Mouse (Mus musculus) left cerebral cortex, postnatal 10 days (tissue): Measurements from ENCODE around the gene Ankrd52. TPM values are rescaled to one million over a fixed set of nuclear protein-coding genes. Genes with fewer than 3 reads are reported as not detected.
A peak's percentile ranks its signal among the peaks of the same experiment; 100 is the strongest.

Source experiments
- DNase-seq, 2 experiments: peaks; one replicate each; pipeline ENCODE4 v3.0.0; 2021 to 2022; ENCODE audit warnings: low spot score in 2 of 2, mixed read lengths in 1 of 2; ENCODE audit errors: extremely low spot score in 1 of 2
- intact Hi-C: fragments of 180-260 bp; cut with DNase I; formaldehyde crosslinking; loops from one replicate; pipeline ENCODE4 v1.15.1; 2025
- total RNA-seq, 2 experiments: library from RNA; stranded (reverse); gene quantifications; 2 replicates each; pipeline ENCODE4 v1.2.3; 2021

The Ankrd52 gene
- total RNA-seq, 2 experiments from 2014 or later = 74.4 TPM

DNA sequence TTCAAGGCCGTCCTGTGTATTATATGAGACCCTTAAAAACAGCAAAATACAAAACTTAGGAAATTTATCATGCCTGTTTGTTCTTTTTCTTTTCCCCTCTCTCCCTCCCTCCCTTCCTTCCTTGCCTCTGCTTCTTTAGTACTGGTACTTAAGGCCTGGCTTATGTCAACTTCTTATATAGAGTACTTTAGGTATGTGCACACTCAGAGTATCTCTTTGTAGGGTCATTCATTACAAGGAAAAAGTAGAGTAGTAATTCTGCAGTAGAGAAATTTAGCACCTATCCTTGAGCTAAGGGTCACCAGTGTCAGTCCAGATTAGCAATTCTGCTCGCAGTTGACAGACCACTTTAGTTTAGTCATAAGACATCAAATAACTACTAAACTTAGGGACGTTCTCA, 48.3 kb downstream of the Ankrd52 start:
- intact Hi-C loops = no loop called here
- no peak for DNase-seq

DNA sequence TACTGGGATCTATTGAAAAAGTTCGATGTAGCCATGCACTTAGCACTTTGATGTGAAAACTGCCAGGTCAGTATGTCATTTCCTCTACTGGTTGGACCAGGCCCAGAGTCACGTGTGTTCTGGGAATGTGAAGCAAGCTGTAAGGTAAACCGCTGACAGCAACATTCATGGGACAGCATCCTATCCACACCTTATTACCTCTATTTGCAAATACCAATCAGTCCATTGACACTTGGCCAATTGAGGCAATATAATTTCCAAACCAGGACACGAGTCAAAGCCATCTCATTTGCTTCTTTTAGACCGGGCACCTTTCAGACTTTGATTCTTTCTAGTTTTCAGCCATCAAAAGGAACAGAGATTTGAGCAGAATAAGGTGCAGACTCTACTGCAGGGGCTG, 52.1 kb downstream of the Ankrd52 start:
- intact Hi-C loops = no loop called here
- no peak for DNase-seq

DNA sequence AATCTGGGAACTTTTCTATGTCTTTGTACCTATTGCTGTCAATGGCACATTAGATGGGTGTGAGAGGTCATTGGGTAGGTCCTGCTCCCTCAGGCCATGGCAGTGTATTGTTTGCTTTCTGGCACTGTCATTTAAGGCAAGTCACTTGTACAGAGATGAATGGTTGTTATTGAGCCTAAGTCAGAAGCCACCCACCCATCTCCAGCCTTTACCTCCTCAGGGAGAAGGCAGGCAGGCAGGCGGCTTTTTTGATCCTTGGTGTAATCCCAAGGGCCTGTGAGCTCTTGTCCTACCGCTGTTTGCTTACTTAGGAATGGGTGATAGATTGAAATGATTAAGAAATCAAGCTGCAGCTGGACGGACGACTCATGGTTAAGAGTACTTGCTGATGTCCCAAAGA, 52.5 kb downstream of the Ankrd52 start:
- DNase-seq = no peak
- intact Hi-C loops = no loop called here

DNA sequence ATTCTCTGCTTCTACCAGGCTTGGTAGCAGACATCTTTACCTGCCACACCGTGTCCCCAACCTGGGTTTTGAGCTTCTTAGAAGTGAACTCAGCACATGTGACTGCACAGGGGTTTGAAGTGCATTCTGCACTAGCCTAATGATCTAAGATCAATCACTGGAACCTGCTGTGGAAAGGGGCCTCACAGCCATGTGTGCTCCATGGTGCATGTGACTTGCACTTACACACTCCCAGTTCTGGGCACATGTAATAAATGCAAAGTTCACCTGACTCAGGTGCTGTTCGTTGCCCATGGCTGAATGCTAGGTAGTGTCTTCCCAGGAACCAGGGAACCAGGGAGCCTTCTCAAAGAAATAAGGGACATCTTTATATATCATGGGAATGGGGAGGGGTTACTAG, 56.5 kb downstream of the Ankrd52 start:
- intact Hi-C loops = no loop called here
- no peak for DNase-seq

DNA sequence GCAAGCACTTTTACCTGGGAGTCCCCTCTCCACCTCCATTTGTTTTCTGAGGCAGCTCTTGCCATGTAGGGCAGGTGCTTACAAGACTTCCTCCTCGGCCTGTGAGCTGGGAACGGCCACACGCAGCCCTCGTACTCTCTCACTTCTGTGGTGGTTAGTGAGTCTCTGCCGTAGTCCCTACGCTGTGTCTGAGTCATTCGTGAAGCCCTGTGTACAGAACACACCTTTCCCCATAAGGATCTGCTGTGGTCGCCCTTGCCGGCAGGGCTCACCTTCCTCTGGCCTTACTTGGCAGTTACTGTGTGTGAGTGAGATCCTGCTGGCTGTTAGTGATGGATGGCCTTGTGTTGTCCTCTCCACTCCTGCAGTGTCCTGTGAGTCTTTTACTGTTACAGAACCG, 57.8 kb downstream of the Ankrd52 start:
- intact Hi-C loops = no loop called here
- DNase-seq = no peak

DNA sequence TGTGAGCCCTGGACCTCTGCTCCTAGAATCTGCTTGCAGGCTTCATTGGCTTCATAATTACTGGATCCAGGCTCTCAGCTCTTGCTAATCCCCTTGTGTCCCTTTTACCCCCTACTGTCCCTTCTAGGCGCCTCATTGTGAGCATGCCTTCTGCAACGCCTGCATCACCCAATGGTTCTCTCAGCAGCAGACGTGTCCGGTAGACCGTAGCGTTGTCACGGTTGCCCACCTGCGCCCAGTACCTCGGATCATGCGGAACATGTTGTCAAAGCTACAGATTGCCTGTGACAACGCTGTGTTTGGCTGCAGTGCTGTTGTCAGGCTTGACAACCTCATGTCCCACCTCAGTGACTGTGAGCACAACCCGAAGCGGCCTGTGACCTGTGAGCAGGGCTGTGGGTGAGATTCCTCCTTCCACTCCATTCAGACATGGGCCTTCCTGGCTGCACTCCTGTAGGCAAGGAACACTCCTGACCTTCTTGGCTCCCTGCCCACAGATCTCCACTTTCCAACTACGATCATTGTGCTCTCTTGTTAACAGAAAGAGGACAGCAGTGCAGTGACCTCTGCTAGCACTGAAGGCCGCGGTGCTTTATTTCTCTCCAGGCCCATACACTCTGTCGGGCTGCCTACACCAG, 58.4 kb downstream of the Ankrd52 start:
- intact Hi-C loops = no loop called here
- peak in 1 of 2 experiments; percentile 56 for DNase-seq

DNA sequence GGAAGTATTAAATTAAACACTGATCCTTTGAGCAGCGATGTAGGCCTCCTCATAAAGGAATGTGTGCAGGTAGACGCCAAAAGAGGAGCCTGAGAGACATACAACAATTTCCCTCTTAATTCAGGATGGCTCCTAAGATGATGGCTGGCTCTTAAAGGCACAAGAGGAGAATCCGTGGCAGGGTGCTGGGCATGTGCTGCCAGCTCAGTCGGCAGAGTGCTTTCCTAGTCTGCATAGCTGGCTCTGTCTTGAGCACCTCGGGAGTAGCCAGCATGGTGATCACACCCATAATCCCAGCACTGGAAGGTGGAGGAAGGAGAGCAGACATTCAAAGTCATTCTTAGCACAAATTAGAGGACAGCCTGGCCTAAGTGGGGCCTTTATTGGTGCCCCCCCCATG, 59.0 kb downstream of the Ankrd52 start:
- no peak for DNase-seq
- intact Hi-C loops = no loop called here

DNA sequence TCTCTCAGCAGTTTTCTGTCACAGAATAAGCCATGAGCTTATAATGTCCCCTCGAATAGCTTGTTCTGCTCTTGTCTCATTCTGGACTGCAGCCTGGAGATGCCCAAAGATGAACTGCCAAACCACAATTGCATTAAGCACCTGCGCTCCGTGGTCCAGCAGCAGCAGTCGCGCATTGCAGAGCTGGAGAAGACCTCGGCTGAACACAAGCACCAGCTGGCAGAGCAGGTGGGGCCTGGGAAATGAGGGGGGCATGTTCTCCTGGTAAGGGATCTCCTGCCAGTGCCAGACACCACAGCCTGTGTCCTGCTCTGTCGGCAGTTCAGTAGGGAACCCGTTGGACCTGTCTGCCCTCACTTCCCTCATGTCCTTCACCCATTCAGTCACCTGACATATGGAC, 59.5 kb downstream of the Ankrd52 start:
- intact Hi-C loops = no loop called here
- DNase-seq = no peak

DNA sequence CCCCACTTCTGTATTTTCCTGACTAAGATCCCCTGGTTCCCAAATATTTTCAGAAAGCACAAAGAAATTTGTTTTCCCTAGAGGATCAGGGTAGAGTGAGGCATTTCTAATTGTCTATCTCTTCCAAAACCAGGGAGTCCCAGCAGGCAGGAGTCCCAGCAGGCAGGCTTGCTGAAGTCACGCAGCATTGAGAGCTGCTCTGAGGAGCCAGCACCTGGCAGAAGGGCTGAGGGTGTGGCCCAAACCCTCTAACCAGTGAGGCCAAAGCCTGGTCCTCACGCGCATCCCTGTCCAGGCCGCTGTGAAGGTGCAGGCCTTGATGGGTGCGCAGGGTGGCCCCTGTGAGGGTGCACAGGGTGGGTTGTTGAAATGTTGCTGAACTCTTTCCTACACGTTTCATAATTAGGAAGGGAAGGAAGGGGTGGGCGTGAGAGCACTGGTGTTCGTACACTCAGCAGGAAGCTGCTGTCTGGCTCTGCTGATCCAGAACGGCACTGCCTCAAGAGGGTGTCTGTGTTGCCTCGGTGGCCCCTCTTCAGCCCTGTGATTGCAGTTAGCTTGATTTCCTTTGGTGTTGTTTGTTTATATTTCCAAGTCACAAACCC, 61.9 kb downstream of the Ankrd52 start:
- intact Hi-C loops = no loop called here
- peak in 1 of 2 experiments; percentile 45 for DNase-seq

DNA sequence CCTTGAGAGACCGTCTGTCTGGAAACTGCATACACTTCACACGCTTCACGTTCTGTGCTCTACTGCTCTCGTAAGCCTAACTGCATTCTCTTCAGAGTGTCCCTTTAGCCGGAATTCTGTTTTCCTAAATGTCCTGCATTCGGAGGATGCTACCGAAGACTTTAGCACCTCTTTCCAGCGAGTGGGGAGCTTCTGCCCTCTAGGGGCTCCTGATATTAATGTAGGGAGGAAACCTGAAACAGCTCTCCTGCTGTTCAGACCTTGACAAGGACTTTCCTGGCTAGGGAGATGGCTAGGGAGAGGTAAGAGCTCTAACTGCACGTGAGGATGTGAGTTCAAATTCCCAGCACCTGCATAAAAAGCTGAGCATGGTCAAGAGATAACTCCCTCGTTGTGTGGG, 63.5 kb downstream of the Ankrd52 start:
- intact Hi-C loops = no loop called here
- DNase-seq = no peak

DNA sequence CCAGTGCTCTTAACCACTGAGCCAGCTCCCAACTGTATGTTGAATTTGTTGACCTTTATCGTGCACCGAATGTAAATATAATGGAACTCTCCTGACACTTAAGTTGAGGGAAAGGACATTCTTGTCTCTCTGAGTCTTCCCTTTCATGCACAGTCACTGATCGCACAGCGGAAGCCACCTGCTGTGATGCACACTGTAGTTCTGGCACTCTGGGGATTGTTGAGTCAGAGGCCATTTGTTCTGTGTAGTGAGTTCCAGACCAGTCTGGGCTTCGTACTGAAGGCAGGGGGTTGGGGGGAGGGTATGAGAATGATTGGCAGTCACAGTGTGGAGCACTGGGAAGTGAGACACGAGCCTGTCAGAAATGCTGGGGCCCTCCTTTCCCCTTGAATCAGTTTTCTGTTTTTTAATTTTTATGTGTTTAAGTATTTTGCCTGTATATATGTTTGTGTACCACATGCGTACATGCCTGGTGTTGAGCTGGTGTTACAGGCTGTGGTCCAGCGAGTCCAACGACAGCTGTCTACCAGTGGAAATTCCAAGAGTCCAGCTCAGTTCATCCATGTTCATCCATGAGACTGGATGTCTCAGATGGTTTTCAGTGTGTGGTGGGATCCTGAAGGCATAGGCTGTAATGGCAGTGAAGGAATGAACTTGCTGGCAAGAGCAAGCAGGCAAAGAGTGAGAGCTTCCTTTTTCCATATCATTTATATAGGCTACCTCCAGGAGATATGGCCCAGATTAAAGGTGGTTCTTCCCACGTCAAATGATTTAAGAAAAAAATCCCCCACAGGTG, 64.6 kb downstream of the Ankrd52 start:
- intact Hi-C loops = no loop called here
- no peak for DNase-seq

DNA sequence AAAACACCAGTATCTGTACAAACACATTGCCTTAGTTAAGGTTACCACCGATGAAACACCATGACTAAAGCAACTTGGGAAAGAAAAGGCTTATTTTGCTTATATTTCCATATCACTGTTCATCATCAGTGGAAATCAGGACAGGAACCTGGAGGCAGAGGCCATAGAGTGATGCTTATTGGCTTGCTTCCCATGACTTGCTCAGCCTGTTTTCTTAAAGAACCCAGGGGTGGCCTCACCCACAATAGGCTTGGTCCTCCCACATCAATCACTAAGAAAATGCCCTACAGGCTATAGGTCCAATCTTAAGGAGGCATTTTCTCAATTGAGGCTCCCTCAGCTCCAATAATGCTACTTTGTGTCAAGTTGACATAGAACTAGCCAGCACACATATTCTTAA, 65.8 kb downstream of the Ankrd52 start:
- intact Hi-C loops = no loop called here
- no peak for DNase-seq

DNA sequence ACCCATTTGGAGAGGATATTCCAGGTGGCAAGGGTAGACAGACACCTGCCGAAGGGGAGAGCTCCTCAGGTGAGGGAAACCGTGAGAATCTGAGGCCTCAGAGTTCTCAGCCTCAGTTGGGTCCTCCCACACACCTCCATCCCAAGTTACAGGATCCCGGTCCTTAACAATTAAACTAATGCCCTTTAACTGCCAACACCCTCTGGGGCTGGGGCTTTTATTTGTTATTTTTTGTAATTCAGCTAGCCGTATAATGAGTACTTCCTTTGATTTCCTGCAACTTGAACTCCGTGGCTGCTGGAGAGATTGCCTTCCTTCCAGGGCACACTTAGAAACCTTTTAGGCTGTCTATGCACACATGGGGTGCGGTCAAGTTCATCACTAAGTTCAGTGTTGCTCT, 67.4 kb downstream of the Ankrd52 start:
- no peak for DNase-seq
- intact Hi-C loops = no loop called here

DNA sequence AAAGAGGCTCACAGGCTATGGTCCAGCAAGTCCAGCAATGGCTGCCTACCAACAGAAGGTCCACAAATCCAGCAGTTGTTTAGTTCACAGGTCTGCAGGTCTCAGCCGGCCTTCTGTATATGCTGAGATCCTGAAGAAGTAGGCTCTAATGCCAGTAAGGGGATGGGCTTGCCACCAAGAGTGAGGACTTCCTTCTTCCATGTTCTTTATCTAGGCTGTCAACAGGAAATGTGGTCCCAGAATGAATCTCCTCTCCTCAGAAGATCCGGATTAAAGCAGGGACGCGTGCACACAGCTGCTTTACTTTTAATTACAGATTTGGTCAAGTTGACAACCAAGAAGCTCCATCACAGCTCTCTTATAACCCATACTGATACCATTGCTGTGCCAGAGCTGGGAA, 68.5 kb downstream of the Ankrd52 start:
- intact Hi-C loops = no loop called here
- DNase-seq = no peak

DNA sequence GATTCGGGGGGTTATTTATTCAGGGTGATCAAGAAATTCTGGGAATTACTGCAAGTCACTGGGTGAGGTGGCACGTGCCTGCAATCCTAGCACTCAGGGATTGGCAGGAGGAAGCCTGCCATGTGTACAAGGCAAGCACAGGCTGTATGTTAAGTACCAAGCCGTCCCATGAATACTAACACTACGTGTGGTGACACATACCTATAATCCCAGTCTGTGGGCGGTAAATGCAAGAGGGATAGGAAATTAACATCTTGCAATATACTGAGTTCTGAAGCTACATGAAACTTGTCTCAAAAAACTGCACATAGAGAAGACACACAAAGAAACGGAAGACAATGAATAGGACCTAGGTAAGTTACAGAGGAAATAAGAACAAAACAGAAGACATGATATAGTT, 74.1 kb downstream of the Ankrd52 start:
- intact Hi-C loops = loop anchor here (10.0 kb wide), 1 partner anchor 116 kb away; the partner anchor contains the start of gene Cs
- DNase-seq = no peak

DNA sequence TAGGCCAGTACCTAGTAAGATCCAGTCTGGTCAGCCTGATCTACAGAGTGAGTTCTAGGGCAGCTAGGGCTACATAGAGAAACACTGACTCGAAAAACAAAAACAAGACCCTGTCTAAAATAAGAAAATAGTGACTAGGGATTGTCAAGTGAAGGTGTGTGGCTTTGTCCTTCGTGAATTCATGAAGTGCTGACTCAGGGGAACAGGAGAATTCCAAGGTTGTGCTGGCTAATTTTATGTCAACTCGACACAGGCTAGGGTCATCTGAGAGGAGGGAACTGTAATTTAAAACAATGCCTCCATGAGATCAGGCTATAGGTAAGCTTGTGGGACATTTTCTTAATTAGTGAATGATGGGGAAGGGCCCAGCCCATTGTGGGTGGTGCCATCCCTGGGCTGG, 77.6 kb downstream of the Ankrd52 start:
- DNase-seq = no peak
- intact Hi-C loops = loop anchor here (10.0 kb wide), 1 partner anchor 120 kb away; the partner anchor contains the start of gene Cs

DNA sequence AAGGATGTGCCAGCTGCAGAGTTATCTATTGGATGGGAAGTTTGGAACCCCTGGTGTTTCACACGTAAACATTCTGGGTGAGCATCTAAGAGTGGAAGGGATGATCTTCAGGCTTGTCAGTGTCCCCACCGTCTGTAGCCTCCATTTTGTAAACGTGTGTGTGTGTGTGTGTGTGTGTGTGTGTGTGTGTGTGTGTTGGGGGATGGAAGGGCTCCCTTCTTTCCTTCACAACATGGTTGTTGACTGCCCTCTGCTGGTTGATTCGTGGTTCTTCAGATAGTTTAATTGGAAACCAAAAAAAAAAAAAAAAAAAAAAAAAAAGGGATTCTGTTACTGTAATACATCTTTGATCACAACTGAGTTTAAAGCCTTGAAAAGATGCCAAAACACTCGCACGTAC, 78.4 kb downstream of the Ankrd52 start:
- DNase-seq = peak; percentile 70 to 79
- intact Hi-C loops = loop anchor here (5.0 to 10.0 kb wide), 3 partner anchors 43 to 120 kb away; partner anchors contain the start of genes Ankrd52, Cs, Nabp2 and Rnf41

DNA sequence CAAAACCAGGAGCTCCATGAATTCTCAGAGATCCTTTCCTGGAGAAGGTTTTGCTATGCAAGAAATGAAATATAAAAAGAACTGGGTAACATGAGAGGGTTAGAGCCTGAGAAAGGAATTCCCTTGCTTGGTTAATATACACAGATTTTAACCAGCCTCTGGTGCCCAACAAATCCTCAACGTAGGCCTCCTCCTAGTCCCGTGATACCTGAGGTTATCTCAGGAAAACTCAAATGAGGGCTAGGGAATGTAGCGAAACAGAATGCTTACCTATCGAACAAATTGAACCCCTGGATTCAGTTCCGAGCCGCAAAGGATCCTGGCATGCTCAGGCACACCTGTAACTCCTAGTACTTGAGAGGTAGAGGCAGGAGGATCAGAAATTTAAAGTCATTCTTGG, 80.8 kb downstream of the Ankrd52 start:
- intact Hi-C loops = loop anchor here (5.0 to 10.0 kb wide), 3 partner anchors 45 to 123 kb away; partner anchors contain the start of genes Ankrd52, Cs, Nabp2 and Rnf41
- no peak for DNase-seq
